Mouse (Mus musculus): ENCODE measurements around the gene Wbp11.

DNA sequence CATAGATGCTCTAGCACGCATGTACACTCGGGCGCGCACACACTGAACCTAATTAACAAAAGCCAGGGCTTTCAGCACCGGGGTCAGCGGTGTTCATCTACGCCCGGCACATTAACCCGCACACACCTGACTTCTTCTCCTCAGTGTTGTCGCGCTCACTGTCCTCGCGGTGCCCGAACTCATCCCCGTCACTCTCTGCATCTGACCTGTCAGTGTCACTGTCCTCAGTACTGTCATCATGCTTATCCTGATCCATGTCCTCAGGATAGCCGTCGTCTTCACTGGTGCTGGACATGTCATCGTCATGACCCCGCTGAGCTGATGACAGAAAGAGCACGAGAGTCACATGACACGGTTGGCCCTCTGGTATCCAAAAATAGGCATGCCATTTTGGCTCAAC is 7.7 kb downstream of the Wbp11 start:
- TF ChIP-seq ETS1 (IDR thresholded peaks at IDR 0.05; ENCODE audit: low read depth, low read length), result no peak
- TF ChIP-seq CTCF (IDR thresholded peaks at IDR 0.05 in 2 of 3, conservative IDR thresholded peaks at IDR 0.05 in 1 of 3; ENCODE audit: control insufficient read depth in 1 of 3, insufficient read depth in 1 of 3, low read depth in 2 of 3, low read length in 3 of 3, poor library complexity in 1 of 3, severe bottlenecking in 1 of 3), result no peak
- TF ChIP-seq MAFK (IDR thresholded peaks at IDR 0.05; ENCODE audit: borderline replicate concordance, low read depth, low read length), result no peak
- 0 out of 4 replicates have a peak, but pooled peaks of 1 of the 2 experiments have one; percentile 24 for TF ChIP-seq POLR2A (IDR thresholded peaks at IDR 0.05; ENCODE audit: control insufficient read depth in 1 of 2, insufficient read depth in 1 of 2, low read depth in 1 of 2, low read length in 2 of 2, poor library complexity in 1 of 2)
- TF ChIP-seq ZMIZ1 (IDR thresholded peaks at IDR 0.05; ENCODE audit: low read depth, low read length), result no peak
- no peak for TF ChIP-seq NRF1 (IDR thresholded peaks at IDR 0.05; ENCODE audit: insufficient read depth, low read depth, low read length, poor library complexity, severe bottlenecking)
- TF ChIP-seq MYC (IDR thresholded peaks at IDR 0.05; ENCODE audit: low read depth, low read length), result no peak
- TF ChIP-seq HCFC1 (IDR thresholded peaks at IDR 0.05; ENCODE audit: low read depth, low read length), result no peak
- no peak for TF ChIP-seq GATA1 (IDR thresholded peaks at IDR 0.05; ENCODE audit: low read depth, low read length)
- TF ChIP-seq TBP (IDR thresholded peaks at IDR 0.05; ENCODE audit: low read depth, low read length), result no peak
- no peak for TF ChIP-seq E2F4 (IDR thresholded peaks at IDR 0.05; ENCODE audit: borderline replicate concordance, low read depth, low read length)
- no peak for TF ChIP-seq USF1 (IDR thresholded peaks at IDR 0.05; ENCODE audit: low read depth, low read length)
- no peak for TF ChIP-seq ZKSCAN1 (IDR thresholded peaks at IDR 0.05; ENCODE audit: low read depth, low read length)
- TF ChIP-seq EP300 (IDR thresholded peaks at IDR 0.05; ENCODE audit: low read depth in 1 of 2, low read length in 2 of 2), result no peak

Data from MEL (cell line).